In genomic region chr1:186979465-186979864, GRCm38 (mm10) we compare ENCODE assay signal across 26 mouse cellular contexts. TPM values are rescaled to one million over a fixed set of nuclear protein-coding genes. Genes with fewer than 3 reads are reported as not detected.
A peak's percentile ranks its signal among the peaks of the same experiment; 100 is the strongest.
DNase-seq lines count a peak whose midpoint lies in the region; ATAC-seq and TF ChIP-seq lines count a peak whose summit lies in the region.
"Had no signal": no experiment of that assay in that cellular context is flagged by ENCODE, and none has a peak within 500 bp of the region (broad histone marks: within the 10 kb centered on the region; RNA-seq: fewer than 3 reads in every experiment).

No protein-coding gene starts in this region.

- H3K4me3 ChIP-seq in forebrain, embryonic 10.5 days, result no peak overlapping the region
- H3K4me3 ChIP-seq in forebrain, postnatal 0 days (ENCODE audit: low read depth, low read length), result no peak overlapping the region
- H3K4me3 ChIP-seq in midbrain, embryonic 10.5 days, result no peak overlapping the region
- H3K4me3 ChIP-seq in midbrain, embryonic 15.5 days, result no peak overlapping the region
- H3K4me3 ChIP-seq in forebrain, embryonic 13.5 days, result no peak overlapping the region
- H3K4me3 ChIP-seq: embryonic facial prominence, embryonic 12.5 days; gastrocnemius, adult 2 months; heart, embryonic 10.5 days; intestine, embryonic 15.5 days; layer of hippocampus, adult 2 months; myocyte had no signal

- peaks cover 28% of the 10 kb centered on the region for H3K4me1 ChIP-seq in forebrain, embryonic 10.5 days
- H3K4me1 ChIP-seq in forebrain, postnatal 0 days (ENCODE audit: insufficient read depth), result no peaks in the 10 kb centered on the region
- peaks cover 35% of the 10 kb centered on the region for H3K4me1 ChIP-seq in midbrain, embryonic 10.5 days
- peaks cover 7% of the 10 kb centered on the region; the same call in 1 of the 2 replicates for H3K4me1 ChIP-seq in midbrain, embryonic 15.5 days
- peaks cover 15% of the 10 kb centered on the region for H3K4me1 ChIP-seq in forebrain, embryonic 13.5 days
- H3K4me1 ChIP-seq: heart, embryonic 10.5 days; intestine, embryonic 15.5 days had no signal

- DNase-seq in forebrain, embryonic 10.5 days (ENCODE audit: extremely low spot score, low spot score), result no peak
- no peak for DNase-seq in forebrain, postnatal 0 days
- DNase-seq in midbrain, embryonic 10.5 days (ENCODE audit: low spot score), result no peak
- DNase-seq in retina, embryonic 14.5 days (ENCODE audit: low spot score), result peak; percentile 67
- no peak for DNase-seq in thymus, postnatal 10 days (ENCODE audit: low spot score in 2 of 2)
- DNase-seq in kidney, adult 18-20 months, result no peak
- DNase-seq: adrenal gland, postnatal 25 days; cerebellum, adult 11 months; gastrocnemius, adult 2 months; kidney, postnatal 25 days; layer of hippocampus, postnatal 36 days; liver, postnatal 0 days; spleen, adult 18-20 months had no signal

- WGBS in forebrain, embryonic 10.5 days, result 87% methylated on average over 8 of the region's 8 CpGs
- WGBS in forebrain, postnatal 0 days, result 49% methylated on average over 8 of the region's 8 CpGs
- WGBS in midbrain, embryonic 10.5 days, result 83% methylated on average over 8 of the region's 8 CpGs
- WGBS in midbrain, embryonic 15.5 days, result 69% methylated on average over 8 of the region's 8 CpGs
- WGBS in forebrain, embryonic 13.5 days, result 45% methylated on average over 8 of the region's 8 CpGs

- H3K9me3 ChIP-seq in forebrain, embryonic 10.5 days, result no peaks in the 10 kb centered on the region
- H3K9me3 ChIP-seq in forebrain, postnatal 0 days (ENCODE audit: low read length), result no peaks in the 10 kb centered on the region
- no peaks in the 10 kb centered on the region for H3K9me3 ChIP-seq in midbrain, embryonic 10.5 days (replicated peaks)
- H3K9me3 ChIP-seq in midbrain, embryonic 15.5 days, result no peaks in the 10 kb centered on the region
- no peaks in the 10 kb centered on the region for H3K9me3 ChIP-seq in forebrain, embryonic 13.5 days (replicated peaks)
- H3K9me3 ChIP-seq: embryonic facial prominence, embryonic 12.5 days; heart, embryonic 10.5 days; intestine, embryonic 15.5 days had no signal

- H3K9ac ChIP-seq in forebrain, postnatal 0 days, result no peak overlapping the region
- H3K9ac ChIP-seq in midbrain, embryonic 15.5 days, result no peak overlapping the region
- no peak overlapping the region for H3K9ac ChIP-seq in forebrain, embryonic 13.5 days
- H3K9ac ChIP-seq: embryonic facial prominence, embryonic 12.5 days; intestine, embryonic 15.5 days; liver, postnatal 0 days had no signal

- H3K27me3 ChIP-seq in forebrain, embryonic 10.5 days (ENCODE audit: poor library complexity, severe bottlenecking), result no peaks in the 10 kb centered on the region
- no peaks in the 10 kb centered on the region for H3K27me3 ChIP-seq in forebrain, postnatal 0 days (ENCODE audit: insufficient read depth, low read length)
- H3K27me3 ChIP-seq in midbrain, embryonic 10.5 days (ENCODE audit: low read depth, poor library complexity, severe bottlenecking), result no peaks in the 10 kb centered on the region
- H3K27me3 ChIP-seq in midbrain, embryonic 15.5 days (replicated peaks), result no peaks in the 10 kb centered on the region; the same call in 1 of the 2 replicates
- no peaks in the 10 kb centered on the region for H3K27me3 ChIP-seq in forebrain, embryonic 13.5 days
- H3K27me3 ChIP-seq: embryonic facial prominence, embryonic 12.5 days; intestine, embryonic 15.5 days had no signal

- H3K4me2 ChIP-seq in forebrain, postnatal 0 days (ENCODE audit: low read depth), result no peak overlapping the region
- H3K4me2 ChIP-seq in midbrain, embryonic 15.5 days, result no peak overlapping the region
- peak overlapping the region; percentile 15; the same call in 1 of the 2 replicates for H3K4me2 ChIP-seq in forebrain, embryonic 13.5 days
- H3K4me2 ChIP-seq: embryonic facial prominence, embryonic 12.5 days; intestine, embryonic 15.5 days had no signal

- H3K27ac ChIP-seq in forebrain, embryonic 10.5 days, result peak overlapping the region; percentile 61
- H3K27ac ChIP-seq in forebrain, postnatal 0 days (ENCODE audit: low read depth, low read length), result no peak overlapping the region
- 0 out of 2 replicates have a peak overlapping the region, but pooled peaks have one; percentile 7 for H3K27ac ChIP-seq in midbrain, embryonic 10.5 days (replicated peaks)
- no peak overlapping the region for H3K27ac ChIP-seq in midbrain, embryonic 15.5 days
- H3K27ac ChIP-seq in forebrain, embryonic 13.5 days, result peak overlapping the region; percentile 59
- H3K27ac ChIP-seq: embryonic facial prominence, embryonic 12.5 days; gastrocnemius, adult 2 months; heart, embryonic 10.5 days; intestine, embryonic 15.5 days; layer of hippocampus, adult 2 months; macrophage had no signal

- no peaks in the 10 kb centered on the region for H3K36me3 ChIP-seq in forebrain, embryonic 10.5 days (replicated peaks)
- no peaks in the 10 kb centered on the region for H3K36me3 ChIP-seq in forebrain, postnatal 0 days (ENCODE audit: insufficient read depth)
- no peaks in the 10 kb centered on the region for H3K36me3 ChIP-seq in midbrain, embryonic 10.5 days
- H3K36me3 ChIP-seq in midbrain, embryonic 15.5 days (replicated peaks), result no peaks in the 10 kb centered on the region
- H3K36me3 ChIP-seq in forebrain, embryonic 13.5 days (ENCODE audit: poor library complexity, severe bottlenecking), result no peaks in the 10 kb centered on the region
- H3K36me3 ChIP-seq: embryonic facial prominence, embryonic 12.5 days; heart, embryonic 10.5 days; intestine, embryonic 15.5 days had no signal

- no peak for TF ChIP-seq CTCF in forebrain, postnatal 0 days (IDR thresholded peaks at IDR 0.05; ENCODE audit: low read depth)

- ATAC-seq in forebrain, postnatal 0 days, result no peak
- no peak for ATAC-seq in midbrain, embryonic 15.5 days (replicated peaks)
- peak; percentile 67 for ATAC-seq in forebrain, embryonic 13.5 days
- ATAC-seq: intestine, embryonic 15.5 days; liver, postnatal 0 days; lung, postnatal 0 days had no signal

RNA-seq across cellular contexts. Expression of gene D1Pas1, which starts 12.2 kb away (rescaled TPM):
- polyA plus RNA-seq in forebrain, embryonic 10.5 days (2016; fragmentation: Nextera tagmentation; extraction: Ambion mirVana), result not detected in 2 replicates
- not detected in 2 replicates for total RNA-seq in forebrain, postnatal 0 days (2014; rRNA removed)
- polyA plus RNA-seq in forebrain, postnatal 0 days (2015; fragmentation: Nextera tagmentation; extraction: Ambion mirVana), result 0.12 TPM in 1 of 2 replicates, not detected in the other
- 0.15 and 0.27 TPM in 2 replicates for polyA plus RNA-seq in midbrain, embryonic 10.5 days (2016; fragmentation: Nextera tagmentation; extraction: Ambion mirVana)
- polyA plus RNA-seq in midbrain, embryonic 15.5 days (2015; fragmentation: Nextera tagmentation; extraction: Ambion mirVana), result 0.09 TPM in 1 of 2 replicates, not detected in the other
- polyA plus RNA-seq in forebrain, embryonic 13.5 days (2015; fragmentation: Nextera tagmentation; extraction: Ambion mirVana), result not detected in 2 replicates
- total RNA-seq: adrenal gland, postnatal 25 days; gastrocnemius, adult 2 months; hematopoietic stem cell, adult 5-6 weeks; layer of hippocampus, postnatal 36 days; liver, adult 2 months had no signal
- polyA plus RNA-seq: embryonic facial prominence, embryonic 12.5 days; kidney, embryonic 14.5 days; liver, adult 2 months; liver, postnatal 0 days; lung, postnatal 0 days; macrophage; myocyte; thymus, postnatal 0 days had no signal

Comparison
In these comparisons a context has a peak if more than half of its experiments do, and no peak if none do; other contexts are left out.
1. H3K27ac ChIP-seq: peak in forebrain, embryonic 10.5 days (single experiment), midbrain, embryonic 10.5 days (single experiment) and forebrain, embryonic 13.5 days (single experiment); none in forebrain, postnatal 0 days (single experiment) and midbrain, embryonic 15.5 days (single experiment).